Mouse (Mus musculus): ENCODE data around the gene Xylt1. TPM values are rescaled to one million over a fixed set of nuclear protein-coding genes. Genes with fewer than 3 reads are reported as not detected.

Gene Xylt1
- total RNA-seq, 2 experiments from 2014 or later: 4.8 to 6.5 TPM

DNA sequence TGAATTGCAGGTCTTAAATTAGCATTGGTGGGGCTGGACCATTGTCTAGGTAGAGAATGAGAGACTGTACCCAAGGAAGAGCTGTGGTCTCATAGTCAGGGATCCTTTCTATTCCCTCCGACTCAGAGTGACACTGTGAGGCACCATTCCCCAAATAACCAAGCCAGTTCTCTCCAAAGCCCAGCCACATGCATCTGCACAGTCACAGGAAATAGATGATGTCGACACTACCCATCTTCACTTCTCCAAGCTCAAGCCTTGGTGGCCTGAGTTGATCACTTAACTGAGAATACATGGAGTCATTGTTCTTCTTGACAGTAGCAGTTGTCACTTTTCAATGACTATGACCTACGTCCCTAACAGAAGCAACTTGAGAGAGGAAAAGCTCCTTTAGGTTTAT is 100.6 kb downstream of the Xylt1 start:
- no peak for DNase-seq

DNA sequence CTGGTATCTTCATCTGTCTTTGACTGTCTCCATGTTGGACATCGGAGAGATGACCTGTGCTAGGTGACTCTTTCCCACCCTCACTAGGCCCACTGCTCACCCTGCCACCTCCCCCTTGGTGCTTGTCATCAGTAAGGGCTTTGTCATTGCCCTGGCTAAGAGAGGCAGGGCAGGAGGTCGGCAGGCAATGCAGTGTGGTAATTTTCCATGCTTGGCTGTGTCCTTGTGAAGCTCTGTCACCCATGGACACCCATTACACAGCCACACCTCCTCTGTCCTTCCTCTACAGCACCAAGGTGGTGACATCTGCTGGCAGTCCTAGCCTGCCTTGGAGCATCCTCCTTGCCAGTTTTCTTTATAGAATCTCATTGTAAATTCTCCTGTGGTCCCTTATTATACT is 101.9 kb downstream of the Xylt1 start:
- peak; percentile 18 for DNase-seq

DNA sequence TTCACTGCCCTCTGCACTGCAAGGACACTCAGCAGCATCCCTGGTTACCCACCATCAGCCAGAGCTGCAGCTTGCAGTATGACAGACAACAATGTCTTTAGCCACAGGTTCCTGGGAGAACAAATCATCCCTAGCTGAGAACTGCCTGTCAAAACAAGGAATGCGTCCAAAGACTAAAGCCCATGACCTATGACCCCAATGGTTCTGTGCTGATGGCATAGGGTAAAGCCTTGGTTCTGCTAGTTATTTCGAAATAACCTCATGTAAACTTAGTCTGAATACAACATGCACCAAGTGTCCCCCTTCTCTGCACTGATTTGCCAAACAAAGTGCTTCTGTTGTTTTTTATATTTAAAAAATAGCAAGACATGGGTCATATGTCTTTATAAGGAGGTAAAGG is 103.8 kb downstream of the Xylt1 start:
- DNase-seq: peak; percentile 17

DNA sequence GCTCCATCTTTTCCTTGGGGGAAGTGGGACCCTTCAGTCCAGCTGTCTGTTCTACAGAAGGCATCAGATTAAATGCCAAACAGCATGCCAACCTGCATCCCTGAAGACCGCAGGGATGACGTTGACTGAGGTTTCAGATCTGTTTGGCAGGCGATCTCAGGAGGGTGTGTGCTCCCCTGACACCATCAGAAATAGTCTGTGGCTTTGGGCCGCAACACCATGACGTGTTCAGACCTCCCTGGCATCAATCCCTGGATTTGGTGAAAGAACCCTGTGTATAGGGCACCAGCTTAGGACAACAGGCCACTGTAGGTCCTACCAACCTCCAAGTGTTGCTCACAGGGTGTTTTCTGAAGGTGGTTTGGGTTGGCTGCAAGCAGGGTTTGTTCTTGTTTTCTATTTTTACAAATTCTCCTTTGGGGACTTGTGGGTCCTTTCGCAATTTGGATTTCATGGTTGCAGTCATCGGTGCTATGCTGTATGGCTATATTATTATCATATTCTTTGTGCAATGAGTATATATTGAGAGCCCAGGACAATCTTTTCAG is 104.3 kb downstream of the Xylt1 start:
- peak; percentile 66 for DNase-seq

DNA sequence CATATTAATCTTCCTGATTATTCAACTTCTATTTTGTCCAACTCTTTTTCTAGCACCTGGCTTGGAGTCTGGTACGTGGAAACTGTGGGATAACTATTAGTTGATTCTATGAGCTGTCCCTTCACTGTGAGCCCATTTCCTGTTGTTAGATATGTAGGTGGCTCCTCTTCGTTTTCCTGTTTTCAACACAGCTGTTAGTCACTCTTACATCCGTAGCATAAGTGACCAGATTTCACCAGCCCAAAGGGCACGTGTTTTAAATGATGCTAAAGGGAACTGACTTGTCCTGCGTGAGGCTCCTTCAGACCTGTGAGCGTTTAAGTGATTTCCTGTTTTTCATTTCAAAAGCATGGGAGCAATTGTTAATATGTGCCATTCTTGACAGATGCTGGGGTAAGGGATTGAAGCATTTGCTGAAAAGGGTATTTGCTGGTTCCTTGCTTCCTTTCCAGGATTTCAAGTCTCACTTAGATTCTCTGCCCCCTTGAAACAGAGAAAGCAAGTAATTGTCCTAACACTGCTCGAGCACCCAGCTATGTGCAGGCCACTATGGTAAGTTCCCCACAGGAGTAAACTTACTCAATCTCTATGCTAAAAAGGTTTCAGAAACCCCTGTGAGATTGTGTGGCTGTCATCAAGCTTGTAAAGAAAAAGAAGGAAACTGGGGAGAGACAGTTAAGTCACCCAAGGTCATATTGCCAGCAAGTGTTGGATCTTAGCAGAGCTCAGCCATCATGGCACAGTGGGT is 105.8 kb downstream of the Xylt1 start:
- no peak for DNase-seq

DNA sequence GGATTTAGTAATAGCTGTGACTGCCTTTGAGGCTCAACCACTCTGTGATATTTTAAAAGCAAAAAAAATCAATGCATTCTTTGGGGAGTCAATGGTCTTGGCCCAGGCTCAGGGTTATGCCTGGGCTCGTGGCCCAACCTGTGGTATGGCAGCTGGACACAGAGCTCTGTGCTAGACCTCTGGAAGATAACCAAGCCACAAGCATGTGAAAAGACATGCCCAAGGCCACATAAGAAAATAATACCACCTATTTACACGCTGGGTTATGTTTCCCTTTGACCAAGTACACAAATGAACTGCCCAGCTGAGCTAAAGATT is 106.4 kb downstream of the Xylt1 start:
- DNase-seq: no peak

DNA sequence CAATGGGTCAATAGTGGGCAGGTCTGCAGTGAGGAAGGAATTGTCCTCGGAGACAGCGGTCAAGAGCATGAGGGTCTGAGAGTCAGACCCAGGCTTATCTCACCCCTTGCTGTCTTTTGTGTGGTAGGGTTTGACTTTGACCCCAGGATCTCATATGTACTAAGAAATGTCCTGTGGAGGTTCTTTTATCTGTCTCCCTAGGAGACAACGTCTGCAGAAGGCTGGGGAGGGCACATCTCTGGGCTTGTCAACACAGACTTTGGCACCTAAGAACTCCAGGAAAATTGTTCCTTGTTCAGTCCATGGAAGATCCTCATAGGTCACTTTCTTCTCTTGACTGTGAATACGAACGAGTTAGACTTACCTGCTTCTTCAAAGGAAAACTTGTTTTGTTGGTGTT is 109.2 kb downstream of the Xylt1 start:
- no peak for DNase-seq

DNA sequence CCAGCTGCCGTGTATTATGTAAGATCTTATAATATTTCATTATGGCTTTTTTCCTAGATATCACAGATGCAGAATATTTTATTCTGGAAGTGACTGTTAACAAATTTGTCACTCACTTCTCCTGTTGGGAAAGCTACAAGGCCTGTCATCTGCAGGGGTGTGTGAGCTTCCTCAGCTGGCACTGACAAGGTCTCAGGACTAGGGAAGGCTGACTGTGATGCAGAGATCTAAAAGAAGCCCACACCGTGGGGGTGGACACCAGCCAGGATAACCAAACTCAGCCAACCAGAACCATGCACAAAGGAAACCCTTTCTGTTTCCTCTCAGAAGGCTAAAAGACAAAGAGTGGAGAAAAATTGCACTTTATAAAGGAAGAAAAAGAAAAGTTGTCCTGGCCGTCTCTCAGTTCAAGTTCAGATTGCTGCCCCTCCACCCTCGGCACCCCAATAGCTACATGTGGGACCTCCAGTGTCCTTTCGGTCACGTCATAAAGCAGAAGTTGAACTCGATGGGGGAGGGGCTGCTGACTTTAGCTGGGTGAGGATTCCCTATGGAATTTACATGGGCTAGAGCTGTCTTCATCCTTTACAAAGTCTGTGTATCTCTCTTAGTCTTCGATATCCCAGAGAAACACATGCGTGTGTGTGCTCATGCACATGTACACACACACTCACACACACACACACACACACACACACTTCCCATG is 109.9 kb downstream of the Xylt1 start:
- no peak for DNase-seq

DNA sequence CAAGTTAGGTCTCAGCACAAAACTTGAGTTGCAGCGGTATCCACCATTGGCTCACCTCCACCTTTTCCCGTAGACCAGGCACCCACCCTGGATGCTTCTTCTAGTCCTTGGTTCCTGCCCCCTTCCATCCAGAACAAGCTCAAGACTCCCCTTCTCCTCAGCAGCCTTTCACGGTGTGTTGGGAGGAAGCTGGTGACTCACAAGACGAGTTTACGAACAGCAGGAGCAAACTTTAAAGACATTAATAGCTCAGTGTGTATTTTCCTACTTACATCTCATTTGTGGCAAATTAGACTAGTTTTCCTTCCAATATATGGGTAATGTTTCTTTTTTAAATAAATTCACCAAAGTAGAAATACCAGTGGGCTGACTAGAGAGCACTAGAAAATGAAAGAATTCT is 110.7 kb downstream of the Xylt1 start:
- DNase-seq: no peak

DNA sequence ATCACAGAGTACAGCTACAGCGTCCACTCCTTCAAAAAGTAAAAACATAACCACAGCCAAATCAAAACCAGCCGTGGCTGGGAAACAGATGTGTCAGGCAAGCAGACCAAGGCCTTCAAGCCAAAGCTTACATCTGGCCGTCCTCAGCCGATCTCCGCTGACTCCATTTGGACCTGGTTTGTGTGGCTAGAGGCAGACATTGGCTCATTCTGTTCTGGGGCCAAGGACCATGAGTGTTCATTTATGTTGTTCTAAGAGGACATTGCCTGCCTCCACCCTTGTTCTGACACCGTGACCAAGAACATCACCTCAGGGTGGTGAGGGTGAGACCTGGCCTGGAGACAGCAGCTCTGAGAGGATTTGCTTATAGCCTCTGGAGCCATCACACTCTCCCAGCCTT is 113.4 kb downstream of the Xylt1 start:
- no peak for DNase-seq

DNA sequence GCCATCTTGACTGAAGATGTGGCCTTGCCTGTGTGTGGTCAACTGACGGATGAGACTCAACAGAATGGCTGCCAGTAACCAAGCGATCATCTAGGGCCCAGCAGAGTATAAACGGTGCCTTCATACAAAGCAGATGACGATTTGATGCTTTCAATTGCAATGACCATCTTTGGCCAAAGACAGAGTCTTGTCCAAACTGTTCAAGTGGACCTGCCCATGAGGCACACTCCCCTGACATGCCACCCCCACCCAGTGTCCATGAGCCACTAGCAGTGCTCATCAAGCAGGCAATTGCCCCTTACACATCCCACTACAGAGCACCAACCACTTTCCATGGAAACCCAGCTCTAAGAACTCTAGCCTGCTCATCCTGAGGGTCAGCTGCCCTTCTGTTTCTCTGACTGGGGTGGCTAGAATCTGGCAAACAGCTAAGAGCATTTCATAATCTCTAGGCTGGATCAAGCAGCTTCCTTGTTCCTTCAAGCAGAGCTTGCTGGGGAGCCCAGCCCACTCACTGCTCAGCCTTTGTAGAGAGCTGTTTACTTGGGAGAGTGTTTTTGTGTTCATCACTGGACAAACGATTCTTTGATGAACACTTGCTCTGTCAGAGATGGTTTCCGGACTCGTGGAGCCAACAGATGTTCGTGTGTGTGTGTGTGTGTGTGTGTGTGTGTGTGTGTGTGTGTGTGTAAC is 114.0 kb downstream of the Xylt1 start:
- DNase-seq: no peak

DNA sequence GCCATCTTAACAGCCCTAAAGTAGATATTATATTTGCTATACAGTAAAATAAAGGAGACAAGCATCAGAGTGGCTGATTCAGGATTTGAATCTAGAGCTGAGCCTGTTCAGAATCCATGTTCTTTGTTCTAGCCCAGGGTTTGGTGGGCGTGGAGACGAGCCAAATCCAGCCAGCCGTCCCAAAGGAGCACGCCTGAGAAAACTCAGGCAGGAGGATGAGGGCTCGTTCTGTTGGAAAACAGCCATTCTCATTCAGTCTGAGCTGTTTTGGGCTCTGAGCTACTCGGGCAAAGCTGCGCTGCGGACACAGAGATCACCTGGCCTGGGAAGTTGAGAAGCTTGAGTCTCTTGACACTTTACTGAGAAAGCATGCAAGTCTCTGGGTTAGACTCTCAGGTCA is 115.0 kb downstream of the Xylt1 start:
- DNase-seq: no peak

DNA sequence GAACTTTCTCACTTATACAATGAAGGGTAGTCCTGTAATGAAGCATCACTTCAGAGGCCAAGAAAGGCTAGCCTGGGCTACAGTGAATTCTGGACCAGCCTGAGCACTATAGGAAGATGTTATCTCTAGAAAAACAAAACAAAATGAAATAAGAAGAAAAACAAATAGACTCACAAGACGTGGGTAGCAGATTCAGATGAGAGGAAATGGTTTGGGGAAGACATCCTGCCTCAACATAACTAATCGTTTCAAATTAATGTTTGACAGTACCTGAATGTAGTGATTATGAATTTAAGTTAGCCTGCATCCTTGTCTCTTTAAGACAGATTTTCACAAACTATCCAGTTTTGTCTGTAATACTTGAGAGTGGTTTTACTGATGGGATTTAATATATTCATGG is 117.4 kb downstream of the Xylt1 start:
- DNase-seq: no peak

DNA sequence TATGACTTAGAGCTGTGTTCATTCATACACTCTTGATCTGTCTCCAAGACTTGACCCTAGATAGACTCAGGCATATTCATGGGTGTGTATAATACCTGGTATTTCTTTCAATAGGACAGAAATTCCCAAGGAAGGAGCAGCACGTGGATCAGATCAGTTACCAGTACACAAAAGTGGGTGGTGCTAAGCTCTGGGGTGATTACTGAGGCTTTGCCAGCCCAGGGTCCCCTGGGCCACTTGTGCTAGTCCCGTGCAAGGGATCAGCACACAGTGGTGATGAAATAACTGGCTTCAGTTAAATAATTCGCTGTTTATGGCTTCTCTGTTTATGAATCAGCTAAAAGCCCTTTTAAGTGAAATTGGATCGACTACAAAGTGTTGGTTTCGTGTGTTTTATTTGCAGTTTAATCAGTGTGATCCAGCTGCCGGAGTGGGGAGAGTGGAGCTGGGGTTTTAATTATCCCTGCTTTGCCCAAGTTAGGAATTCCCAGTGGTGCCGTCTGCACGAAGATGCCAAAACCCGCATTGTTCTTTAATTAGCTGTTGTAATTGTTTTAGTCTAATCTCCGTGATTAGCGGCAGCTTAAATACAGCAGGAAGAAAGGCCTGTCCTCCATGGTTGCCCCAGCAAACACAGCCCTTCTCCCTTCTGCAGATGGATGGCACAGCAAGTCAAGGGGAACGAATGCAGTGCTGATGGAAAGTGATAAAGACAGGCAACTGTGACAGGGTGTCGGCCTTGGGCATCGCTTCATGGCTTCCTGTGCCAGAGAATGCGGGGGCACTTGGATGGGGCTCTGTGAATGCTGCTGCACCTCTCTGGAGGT is 120.8 kb downstream of the Xylt1 start:
- no peak for DNase-seq

DNA sequence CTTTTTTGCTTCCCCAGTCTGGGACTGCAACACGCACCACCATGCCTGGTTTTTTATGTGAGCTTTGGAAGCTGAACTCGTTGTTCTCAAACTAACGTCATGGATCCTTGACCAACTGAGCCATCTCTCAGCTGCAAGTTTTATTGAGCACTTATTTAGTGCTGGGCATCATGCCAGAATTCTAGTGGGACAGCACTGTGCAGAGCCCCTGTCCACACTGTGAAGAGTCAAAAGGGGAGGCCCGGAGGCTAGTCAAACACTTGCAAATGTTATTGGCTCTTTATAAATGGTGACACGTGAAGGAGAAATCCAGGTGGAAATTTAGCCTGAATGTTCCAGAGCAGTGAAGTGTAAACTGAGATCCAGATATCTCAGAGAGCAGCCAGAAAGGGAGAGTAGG is 121.6 kb downstream of the Xylt1 start:
- DNase-seq: no peak

DNA sequence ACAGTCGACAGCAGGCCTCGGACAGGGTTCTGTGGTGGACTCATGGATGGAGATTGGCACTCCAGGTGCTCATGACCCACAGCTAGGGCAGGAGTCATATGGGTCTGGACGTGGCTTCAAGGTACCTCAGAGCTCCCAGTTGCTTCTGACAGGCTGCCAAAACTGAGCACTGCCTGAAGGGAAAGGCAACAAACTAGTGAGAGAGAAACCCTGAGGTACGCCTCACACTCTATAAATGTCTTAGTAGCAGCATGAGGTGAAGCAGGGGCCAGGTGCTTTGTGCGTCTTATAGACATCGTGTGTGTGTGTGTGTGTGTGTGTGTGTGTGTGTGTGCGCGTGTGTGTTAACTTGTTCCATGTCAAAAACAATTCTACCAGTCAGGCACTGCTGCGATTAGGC is 122.9 kb downstream of the Xylt1 start:
- no peak for DNase-seq

DNA sequence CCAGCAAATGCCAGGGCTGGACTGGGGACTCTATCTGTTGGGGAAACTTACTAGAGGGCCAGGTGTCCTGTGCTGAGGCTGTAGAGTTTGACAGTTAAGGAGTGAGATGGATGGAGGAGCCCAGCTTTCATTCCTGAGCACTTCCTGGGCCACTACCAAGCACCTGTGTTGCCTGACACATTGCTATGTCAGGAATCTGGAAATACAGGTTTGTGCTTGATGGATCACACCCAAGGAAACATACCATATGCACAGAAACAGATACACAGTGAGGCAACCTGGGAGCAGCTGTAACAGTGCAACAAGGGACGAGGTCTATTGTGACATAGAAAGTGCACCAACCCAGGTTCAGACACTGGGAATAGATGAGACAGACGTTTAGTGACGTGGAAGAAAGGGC is 125.0 kb downstream of the Xylt1 start:
- DNase-seq: no peak

DNA sequence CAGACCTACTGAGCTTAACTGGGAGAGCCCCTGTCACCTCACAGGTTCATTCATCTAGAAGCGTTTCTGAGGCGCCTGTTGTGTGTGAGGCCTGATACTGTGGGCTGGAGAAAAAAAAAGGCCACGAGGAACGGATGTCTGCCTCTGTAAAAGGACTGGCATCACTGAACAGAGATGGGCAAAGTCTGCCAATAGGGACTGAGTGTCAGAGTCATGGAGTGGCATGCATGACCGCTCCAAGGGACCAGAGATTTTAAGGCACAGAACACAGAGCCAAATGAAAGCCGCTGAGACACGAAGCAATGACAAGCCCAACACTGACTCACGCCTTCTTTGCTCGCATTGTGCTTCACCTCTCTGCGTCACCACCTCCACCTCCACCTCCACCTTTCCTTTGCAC is 126.6 kb downstream of the Xylt1 start:
- DNase-seq: no peak

DNA sequence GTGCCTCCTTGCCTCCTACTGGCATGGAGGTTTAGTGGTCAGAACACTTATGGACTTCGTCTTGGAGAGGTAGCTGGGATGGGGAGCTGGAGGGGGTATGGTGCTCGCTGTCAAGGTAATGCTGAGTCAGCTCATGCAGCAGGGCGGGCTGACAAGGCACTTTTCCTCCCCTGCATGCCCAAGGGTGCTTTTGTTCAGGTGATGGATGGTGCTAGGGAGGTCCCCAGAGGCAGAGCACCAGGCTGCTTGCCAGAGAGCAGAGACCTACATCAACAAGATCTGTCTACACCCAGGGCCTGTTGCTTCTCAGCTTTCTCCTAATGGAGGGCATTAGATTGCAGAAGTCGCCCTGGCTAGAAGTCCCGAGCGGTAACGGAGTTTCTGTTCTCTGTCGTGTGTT is 127.3 kb downstream of the Xylt1 start:
- DNase-seq: peak; percentile 64

DNA sequence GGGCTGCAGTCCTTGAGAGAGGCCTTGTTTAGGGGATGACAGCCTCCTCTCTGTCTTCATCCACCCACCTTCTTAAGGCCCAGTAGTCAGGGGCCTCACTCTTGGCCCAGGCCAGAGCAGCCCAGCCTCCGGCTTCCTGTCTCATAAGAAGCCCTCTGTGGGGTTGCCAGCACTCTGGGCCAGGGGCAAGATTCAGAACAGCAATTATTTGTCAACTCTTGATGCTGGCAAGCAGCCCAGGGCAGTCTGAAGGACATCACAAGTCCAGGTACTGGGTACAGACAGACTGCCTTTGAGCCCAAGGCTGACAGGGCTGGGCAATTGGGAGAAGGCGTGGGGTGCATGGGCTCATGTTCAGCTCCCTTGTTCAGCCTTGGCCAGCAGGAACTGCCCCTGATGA is 129.3 kb downstream of the Xylt1 start:
- peak; percentile 74 for DNase-seq

DNA sequence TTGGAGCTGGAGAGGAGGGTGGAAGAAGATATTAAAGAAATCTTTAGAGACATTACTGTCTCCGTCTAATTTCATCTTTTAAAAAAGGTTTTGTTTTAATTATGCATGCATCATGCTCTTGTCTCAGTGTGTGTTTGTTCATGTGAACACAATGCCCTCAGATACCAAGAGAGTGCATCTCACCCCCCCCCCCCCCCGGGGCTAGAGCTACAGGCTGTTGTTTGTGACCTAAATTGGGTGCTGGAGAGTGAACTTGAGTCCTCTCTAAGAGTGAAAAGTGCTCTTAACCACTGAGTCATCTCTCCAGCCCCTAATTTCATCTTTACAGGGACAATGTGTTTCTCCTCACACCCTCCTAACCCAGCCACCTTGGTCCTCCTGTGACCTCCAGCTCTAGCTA is 131.5 kb downstream of the Xylt1 start:
- DNase-seq: no peak

DNA sequence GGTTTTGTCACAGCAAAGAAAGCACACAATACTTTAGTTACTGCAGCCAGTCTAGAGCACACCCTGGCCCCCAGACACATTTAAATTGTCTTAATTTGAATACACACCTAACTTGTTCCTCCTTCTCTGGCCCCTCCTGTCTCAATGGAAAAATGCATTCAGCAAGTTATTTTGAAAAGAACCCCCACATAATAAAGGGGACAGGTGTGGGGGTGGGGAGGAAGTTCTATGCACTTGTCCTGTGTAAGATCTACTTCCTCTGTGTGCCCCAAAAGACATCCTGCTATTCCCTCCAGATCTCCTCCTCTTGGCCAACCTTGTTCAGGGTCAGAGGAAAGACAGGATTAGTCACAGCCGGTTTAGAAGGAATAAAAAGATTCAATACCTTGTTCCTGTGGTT is 135.0 kb downstream of the Xylt1 start:
- DNase-seq: no peak

DNA sequence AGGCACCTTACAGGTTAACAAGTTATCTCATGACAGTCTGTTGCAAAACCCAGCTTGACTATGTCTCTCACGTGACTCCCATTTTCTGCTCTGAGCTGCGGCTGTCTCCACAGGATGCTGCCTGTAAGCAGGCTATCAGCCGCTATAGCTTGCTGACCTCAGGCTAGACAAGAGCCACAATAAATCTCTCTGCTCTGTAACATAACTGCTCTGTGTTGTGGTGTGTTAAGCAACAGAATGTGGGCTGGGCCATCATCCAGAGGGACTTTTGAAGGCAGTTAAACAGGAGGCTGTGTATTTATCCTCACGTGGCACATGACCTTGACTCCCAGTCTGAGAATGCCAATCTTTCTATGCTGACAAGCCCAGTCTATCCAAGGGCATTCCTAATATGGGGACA is 136.1 kb downstream of the Xylt1 start:
- peak; percentile 47 for DNase-seq

All from adrenal gland, postnatal 10 days (tissue).